Mouse (Mus musculus): ENCODE data around the gene Slc43a2. TPM values are rescaled to one million over a fixed set of nuclear protein-coding genes. Genes with fewer than 3 reads are reported as not detected.
"Not testable (repeated sequence)": the region's sequence is repeated elsewhere in the genome, so short reads cannot be mapped to it uniquely, and the experiment has no call there.

Slc43a2 gene
- total RNA-seq, 4 experiments from 2014 or later: 22.0 to 28.2 (median 24.4) TPM

DNA sequence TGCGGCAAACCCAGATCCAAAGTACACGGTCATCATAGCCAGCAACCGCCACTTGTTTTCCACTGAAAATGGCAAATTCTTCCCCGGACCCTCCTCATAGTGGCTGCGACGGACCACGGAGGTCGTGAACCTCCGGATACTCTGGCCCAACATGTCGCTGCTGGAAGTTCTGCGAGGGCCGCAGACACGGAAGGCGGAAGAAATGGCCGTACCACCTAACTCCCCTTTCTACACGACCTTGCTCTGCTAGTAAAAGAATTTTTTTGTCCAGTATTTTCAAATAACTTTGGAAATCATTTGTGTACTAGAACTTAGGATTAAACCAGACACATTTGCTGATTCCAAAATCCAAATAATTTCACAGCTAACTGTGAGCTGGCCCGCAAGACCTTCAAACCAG, 68.3 kb downstream of the Slc43a2 start:
- not testable (repeated sequence) for DNase-seq (ENCODE audit: low spot score in 2 of 2)

DNA sequence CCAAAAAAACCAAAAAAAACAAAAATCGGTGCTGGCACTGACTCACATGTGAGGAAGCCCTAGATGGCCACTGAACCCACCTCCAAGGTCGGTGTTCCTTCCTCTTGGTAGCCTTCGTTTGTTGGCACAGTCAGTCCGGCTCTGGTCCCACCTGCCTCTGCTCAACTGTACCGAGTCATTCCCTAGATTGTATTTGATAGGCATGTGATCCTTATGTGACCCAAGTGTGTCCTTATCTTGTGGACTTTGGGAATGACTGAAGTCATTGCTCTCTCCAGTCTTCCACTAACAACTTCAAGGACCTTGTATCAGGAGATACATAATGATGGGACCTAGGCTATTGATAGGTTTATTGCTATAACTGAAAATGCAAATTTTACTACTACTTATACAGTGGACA, 73.3 kb downstream of the Slc43a2 start:
- DNase-seq (ENCODE audit: low spot score in 2 of 2): no peak

DNA sequence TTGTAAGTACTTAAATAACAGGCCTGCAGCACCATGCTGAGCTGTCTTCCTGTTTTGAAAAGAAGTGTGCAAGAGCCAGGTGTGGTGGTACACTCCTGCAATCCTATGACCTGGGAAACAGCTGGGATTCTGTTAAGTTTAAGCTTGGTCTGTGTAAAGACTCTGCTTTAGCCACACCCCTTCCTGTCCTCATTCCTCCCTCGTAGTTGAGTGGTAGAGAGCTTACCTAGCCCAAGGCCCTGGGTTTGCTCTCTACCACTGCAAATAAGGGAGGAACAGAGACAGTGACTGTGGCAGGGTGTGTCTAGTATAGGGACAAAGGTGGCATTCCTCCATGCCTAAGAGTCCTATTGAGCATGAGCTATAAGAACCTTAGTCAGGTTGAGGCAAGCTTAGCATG, 73.8 kb downstream of the Slc43a2 start:
- no peak for DNase-seq (ENCODE audit: low spot score in 2 of 2)

DNA sequence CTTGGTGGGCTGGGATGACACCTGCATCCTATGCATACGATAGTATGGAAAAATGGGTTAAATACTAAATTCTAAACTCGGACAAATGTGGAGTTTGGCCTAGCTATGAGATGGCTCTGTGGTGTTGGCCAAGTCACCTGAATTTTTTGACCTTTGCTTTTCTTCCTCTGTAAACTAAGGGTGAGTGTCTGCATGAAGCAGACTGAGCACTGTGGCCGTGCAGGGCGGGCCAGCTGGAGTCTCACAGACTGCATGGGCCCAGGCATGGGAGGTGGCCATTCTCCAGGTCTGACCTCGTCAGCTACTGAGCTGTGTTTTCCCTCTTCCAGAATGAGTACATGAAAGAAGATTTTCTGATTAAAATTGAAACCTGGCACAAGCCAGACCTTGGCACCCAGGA, 77.3 kb downstream of the Slc43a2 start:
- no peak for DNase-seq (ENCODE audit: low spot score in 2 of 2)

DNA sequence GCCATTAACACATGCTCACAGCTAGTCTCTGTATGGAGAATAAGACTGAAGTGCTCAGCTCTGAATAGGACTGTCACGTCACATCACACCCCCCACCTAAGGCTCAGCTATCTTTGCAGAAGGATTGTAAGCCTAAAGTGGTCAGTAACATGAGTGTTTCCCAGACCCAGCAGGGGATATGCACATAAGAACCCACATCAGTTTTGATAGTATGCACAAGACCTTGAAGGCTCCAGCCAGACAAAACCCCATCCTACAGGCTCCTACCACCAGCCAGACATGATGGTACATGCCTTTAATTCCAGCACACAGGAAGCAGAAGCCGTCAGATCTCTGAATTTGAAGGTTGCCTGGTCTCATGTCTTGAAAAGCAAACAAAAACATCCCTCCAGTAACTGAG, 78.5 kb downstream of the Slc43a2 start:
- no peak for DNase-seq (ENCODE audit: low spot score in 2 of 2)

DNA sequence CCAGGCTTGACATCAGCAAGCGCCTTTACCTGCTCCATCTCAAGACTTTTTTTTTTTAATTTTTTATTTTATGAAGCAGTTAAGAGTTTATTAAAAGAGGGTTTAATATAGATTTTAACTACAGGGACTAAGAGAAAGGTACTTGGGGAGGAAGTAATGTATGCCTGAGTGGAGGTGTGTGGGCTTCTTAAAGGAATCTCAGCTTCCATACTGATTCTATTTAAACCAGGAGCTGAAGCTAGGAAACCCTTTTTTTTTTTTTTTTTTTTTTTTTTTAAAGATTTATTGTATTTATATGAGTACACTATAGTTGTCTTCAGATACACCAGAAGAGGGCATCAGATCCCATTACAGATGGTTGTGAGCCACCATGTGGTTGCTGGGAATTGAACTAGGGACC, 83.3 kb downstream of the Slc43a2 start:
- DNase-seq (ENCODE audit: low spot score in 2 of 2): no peak

DNA sequence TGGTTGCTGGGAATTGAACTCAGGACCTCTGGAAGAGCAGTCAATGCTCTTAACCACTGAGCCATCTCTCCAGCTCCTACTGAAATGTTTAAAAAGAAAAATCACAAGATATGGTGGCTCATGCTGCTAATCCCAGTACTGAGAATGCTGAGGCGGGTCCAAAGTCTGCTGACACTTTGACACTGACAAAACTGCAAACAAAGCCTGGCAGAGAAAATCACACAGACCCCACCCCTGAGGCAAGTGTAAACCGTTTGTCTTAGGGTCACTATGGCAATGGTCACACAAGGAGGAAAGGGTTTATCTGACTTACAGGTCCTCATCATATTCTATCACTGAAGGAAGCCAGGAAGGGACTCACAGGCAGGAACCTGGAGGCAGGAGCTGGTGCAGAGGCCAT, 84.1 kb downstream of the Slc43a2 start:
- DNase-seq (ENCODE audit: low spot score in 2 of 2): no peak

DNA sequence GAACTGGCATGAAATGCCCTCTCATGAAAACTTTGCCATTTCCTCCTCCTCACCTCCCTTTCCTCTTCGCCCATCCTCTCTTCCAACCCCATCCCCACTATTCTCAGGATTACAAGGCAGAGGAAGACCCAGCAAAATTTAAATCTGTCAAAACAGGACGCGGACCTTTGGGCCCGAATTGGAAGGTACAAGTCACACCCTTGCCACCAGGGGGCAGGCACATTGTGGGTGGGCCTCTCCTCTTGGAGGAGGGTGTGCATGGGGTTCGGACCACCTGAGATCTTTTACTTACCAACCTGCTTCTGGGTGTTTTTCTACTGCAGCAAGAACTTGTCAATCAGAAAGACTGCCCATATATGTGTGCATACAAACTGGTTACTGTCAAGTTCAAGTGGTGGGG, 87.6 kb downstream of the Slc43a2 start:
- no peak for DNase-seq (ENCODE audit: low spot score in 2 of 2)

DNA sequence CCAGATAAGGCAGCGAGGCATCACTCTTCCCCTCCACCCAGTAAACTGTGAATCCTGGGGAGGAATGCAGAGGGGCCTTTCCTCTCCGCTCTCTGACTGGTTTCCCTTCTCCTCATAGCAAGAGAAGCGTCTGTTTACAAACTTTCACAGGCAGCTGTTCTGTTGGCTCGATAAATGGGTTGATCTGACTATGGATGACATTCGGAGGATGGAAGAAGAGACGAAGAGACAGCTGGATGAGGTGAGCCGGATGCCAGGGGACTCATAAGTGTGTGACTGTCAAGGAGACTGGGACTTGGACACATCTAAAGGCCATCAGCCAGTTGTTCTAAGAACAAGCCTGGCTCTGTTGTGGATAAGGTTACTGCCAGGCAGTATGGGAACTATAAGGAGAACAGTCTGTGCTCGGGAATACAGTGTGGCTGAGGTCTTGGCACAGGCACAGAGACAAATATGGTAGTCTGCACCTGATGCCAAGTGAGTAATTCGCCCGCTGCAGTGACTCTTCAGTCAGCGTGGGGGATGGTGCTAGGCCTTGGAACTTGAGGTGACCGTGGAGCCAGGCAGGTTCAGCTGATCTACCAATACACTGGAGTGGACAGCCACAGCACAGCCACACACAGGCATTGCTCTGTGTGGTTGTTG, 88.8 kb downstream of the Slc43a2 start:
- peak; percentile 79 to 82 for DNase-seq (ENCODE audit: low spot score in 2 of 2)

DNA sequence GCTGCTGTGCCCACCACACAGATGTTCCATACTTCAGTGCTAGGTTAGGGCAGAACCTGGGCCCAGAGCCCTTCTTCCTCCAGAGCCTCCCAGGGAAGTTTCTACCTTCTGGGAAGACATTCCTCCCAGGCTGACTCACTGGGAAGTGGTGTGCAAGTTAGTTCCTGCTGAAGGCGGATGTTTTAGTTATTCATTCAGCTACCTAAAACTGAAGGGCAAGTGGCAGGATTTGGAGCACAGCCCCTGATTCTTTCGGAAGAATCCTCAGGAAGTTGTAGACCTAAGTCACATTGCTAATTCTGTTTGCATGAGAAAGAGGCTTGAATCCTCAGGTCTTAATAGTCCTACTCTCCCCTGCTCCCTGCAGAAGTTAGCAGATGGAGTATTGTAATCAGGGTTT, 89.9 kb downstream of the Slc43a2 start:
- no peak for DNase-seq (ENCODE audit: low spot score in 2 of 2)

DNA sequence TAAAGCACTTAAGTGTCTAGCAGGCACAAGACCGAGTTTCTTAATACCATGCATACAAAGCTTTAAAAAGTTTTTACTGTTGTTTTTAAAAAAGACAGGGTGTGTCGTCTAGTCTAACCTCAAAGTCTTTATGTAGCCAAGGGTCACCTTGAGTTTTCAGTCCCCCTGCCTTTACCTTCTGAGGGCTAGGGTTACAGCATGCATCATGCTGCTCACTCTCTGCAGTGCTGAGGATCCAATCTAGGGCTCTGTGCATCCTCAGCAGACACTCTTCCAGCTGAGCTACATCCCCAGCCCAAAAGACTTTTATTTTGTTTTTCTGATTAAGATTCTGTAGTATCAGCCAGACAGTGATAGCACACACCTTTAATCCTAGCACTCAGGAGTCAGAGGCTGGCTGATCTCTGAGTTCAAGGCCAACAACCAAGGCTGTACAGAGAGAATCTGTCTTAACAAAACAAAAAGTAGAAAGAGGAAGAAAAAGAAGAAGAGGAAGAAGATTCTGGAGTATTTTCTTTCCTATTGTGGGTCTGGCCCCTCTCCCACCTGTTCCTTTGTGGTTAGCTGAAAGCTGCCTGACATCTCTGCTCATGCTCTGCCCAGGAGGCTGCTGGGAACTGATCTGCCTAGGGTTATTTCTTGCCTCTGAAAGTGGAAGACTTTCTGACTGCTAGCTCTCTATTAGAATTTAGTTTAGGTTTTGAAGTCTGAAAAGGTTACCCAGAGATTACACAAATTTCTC, 91.3 kb downstream of the Slc43a2 start:
- no peak for DNase-seq (ENCODE audit: low spot score in 2 of 2)

DNA sequence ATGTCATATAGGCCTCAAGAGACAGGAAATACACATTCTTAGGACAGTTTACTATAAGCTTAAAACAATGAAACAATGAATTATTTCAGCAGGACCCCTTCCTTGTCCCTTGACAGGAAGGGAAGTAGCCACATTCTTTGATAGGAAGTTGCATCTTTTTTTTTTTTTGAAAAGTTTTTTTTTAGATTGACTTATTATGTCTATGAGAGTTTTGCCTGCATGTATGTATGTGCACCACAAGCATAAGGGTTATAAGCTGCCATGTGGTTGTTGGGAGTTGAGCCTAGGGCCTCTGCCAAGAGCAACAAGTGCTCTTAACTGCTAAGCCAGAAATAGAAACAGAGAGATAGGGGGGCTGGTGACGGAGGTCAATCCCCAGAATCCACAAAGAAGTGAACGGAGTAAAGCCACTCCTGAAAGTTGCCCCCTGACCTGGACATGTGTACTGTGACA, 92.6 kb downstream of the Slc43a2 start:
- no peak for DNase-seq (ENCODE audit: low spot score in 2 of 2)

DNA sequence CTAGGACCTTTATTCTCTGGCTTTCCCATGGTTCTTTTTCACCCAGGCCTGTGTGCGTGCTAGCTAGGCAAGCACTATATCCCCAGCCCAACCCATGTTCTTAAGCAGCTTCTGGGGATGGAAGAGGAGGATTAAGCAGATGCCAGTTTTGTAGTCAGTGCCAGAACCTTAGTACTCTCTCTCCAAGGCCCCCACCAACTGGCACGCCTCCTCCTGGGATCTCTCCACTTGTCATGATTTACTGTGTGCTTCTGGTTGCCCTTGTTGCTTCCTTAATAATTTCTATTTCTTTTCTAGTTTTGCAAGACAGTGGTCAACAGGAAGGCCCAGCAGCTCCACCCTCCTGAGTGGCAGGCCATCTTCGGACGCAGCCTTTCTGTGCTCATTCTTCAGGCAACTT, 94.3 kb downstream of the Slc43a2 start:
- DNase-seq (ENCODE audit: low spot score in 2 of 2): no peak

Small RNA genes within 50 kb of the gene (microRNA-seq; reads per million reads assigned to microRNA genes)
- not detected for gene Mir3971

Other genes with a start within 250 kb of the Slc43a2 start
- 10 to 100 TPM; 67.0 to 73.3 (median 70.6) TPM for gene Rpa1, start 183.4 kb upstream of the Slc43a2 start, total RNA-seq (2022)
- 1 to 10 TPM; 4.0 to 5.4 (median 4.7) TPM for gene Smyd4, start 183.3 kb upstream of the Slc43a2 start, total RNA-seq (2022)
- gene Serpinf1, start 109.0 kb upstream of the Slc43a2 start, total RNA-seq (2022): 10 to 100 TPM; 21.1 to 74.1 (median 37.8) TPM
- gene Serpinf2, start 92.1 kb upstream of the Slc43a2 start, total RNA-seq (2022): under 1 TPM in 1 of 4 experiments, not detected in 3; 0.38 TPM
- 1 to 10 TPM; 5.2 to 7.0 (median 6.2) TPM for gene Wdr81, start 77.0 kb upstream of the Slc43a2 start, total RNA-seq (2022)
- gene Tlcd2, start 70.0 kb upstream of the Slc43a2 start, total RNA-seq (2022): 1 to 10 TPM; 1.9 to 2.9 (median 2.4) TPM
- 10 to 100 TPM; 73.7 to 90.1 (median 78.3) TPM for gene Prpf8, start 44.9 kb upstream of the Slc43a2 start, total RNA-seq (2022)
- gene Rilp, start 21.6 kb upstream of the Slc43a2 start, total RNA-seq (2022): 10 to 100 TPM; 28.7 to 34.0 (median 30.9) TPM
- gene Scarf1, start 18.2 kb upstream of the Slc43a2 start, total RNA-seq (2022): 1 to 10 TPM; 1.6 to 2.8 (median 2.1) TPM
- 100 to 1,000 TPM; 153 to 214 (median 207) TPM for gene Pitpna, start 56.4 kb downstream of the Slc43a2 start, total RNA-seq (2022)
- 10 to 100 TPM; 20.2 to 25.3 (median 23.6) TPM for gene Inpp5k, start 99.3 kb downstream of the Slc43a2 start, total RNA-seq (2022)
- gene Myo1c, start 118.8 kb downstream of the Slc43a2 start, total RNA-seq (2022): 10 to 100 TPM; 29.7 to 34.7 (median 32.1) TPM
- 10 to 100 TPM; 48.7 to 68.4 (median 50.0) TPM for gene Crk, start 147.6 kb downstream of the Slc43a2 start, total RNA-seq (2022)
- 100 to 1,000 TPM; 440 to 558 (median 522) TPM for gene Ywhae, start 201.2 kb downstream of the Slc43a2 start, total RNA-seq (2022)